Mouse (Mus musculus) lung, postnatal 14 days (tissue): ENCODE measurements around the gene Gm7879.

Source experiments
- DNase-seq: peaks from one replicate; pipeline ENCODE4 v3.0.0; 2021

Gene Gm7879

GRCm38 (mm10) chr5:43948748-43949275 is 35.9 kb downstream of the Gm7879 start:
- DNase-seq, result peak; percentile 25

GRCm38 (mm10) chr5:43953241-43953640 is 40.3 kb downstream of the Gm7879 start:
- no peak for DNase-seq

- no peak for DNase-seq
These were observed 47.0 kb downstream of the Gm7879 start for GRCm38 (mm10) chr5:43959884-43960440.

- DNase-seq, result no peak
These were observed 48.1 kb downstream of the Gm7879 start for GRCm38 (mm10) chr5:43961056-43961455.
